Mouse (Mus musculus): ENCODE measurements at regions not wholly inside any gene's neighbourhood (a gene's known extent, or its start where the extent isn't known, plus 50 kb on each side); places are given as distances from the start of the nearest gene placed in this dataset.

DNA sequence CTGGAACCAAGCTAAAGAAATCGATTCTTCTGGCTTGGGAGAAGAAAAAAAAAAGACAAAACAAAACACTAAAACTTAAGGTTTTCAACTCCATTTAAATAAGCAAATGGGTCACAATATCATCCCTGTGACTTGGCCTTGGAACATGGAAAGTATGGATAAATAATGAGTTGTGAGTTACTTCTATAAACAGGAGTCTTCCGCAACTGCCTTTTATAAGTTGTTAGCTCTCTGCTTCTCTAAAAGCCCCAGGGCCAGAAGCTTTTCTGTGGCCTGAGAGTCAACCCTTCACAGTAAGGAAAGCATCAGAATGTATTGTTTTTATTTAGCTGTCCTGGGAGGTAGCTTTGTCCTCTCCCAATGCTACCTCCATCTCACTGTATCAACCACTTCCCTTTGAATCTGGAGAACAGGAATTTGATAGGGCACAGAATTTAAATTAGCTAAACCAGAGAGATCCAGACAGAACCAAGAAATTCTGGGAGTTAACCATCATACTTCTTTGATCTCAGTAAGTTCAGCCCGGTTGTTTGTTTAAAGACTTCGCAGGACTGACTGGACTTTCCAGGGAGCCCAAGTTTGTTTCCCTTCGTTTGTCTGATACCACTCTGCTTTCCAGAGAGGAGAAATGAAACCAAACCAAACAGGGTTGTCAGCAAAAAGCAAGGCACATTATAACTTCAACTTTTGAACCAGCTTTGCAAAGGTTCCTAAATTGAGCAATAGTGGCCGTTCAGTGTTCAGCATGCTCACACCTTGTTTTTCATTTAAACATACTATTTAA lies 178.7 kb upstream of the Gas1 start:
- Histone ChIP-seq H3K9me3 (ENCODE audit: control insufficient read depth, low read length) (no peaks in the 10 kb centered on the region), H3K27me3 (ENCODE audit: control insufficient read depth, insufficient read depth, low read length) (no peaks in the 10 kb centered on the region), H3K4me2 (replicated peaks; ENCODE audit: low read depth, low read length, severe bottlenecking) (no peak overlapping the region), H3K27ac (replicated peaks; ENCODE audit: low read depth, low read length) (no peak overlapping the region), H3K4me3 (replicated peaks; ENCODE audit: low read length) (no peak overlapping the region), H3K4me1 (ENCODE audit: control insufficient read depth, insufficient read depth, low read length) (peaks cover 10% of the 10 kb centered on the region), H3K36me3 (ENCODE audit: control insufficient read depth, insufficient read depth, low read length) (no peaks in the 10 kb centered on the region), H3K9ac (ENCODE audit: low read depth, low read length, severe bottlenecking) (no peak overlapping the region)
- DNase-seq (ENCODE audit: low spot score) (no peak), ATAC-seq (ENCODE audit: low FRiP score, low read depth) (no peak)
- TF ChIP-seq POLR2A (IDR thresholded peaks at IDR 0.05; ENCODE audit: borderline replicate concordance, extremely low read depth, insufficient read depth, insufficient read length) = no peak
- WGBS = 57% methylated on average over 6 of the region's 6 CpGs

DNA sequence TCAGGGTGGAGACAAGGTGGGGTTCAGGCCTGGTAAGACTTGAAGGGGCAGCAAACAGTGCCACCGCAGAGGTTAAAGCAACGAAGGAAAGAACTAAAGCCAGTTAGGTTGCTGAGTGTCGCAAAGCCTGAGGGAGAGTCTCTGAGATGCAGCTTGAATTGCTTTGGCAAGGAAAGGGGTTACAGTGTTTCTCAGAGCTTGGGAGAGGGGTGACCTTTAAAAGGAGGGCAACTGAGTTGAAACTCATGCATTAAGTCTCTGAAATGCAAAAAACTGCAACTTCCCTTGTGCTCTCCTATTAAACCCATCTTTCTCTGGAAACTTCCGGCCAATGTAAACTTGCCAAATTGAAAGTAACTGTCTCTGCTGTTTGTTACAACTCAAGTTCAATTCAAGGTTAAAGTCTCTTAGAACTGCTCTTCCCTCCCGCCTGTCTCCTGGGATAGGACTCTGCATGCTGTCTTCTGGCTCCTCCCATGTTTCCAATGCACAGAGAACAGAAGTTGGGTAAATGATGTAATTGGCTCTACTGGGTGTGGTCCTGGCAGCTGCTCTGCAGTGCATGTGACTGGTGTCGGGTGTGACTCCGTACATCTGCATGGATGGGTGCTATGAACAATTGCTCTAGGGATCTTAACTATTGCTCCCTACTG lies 181.4 kb upstream of the Gas1 start:
- no peak overlapping the region for H3K9ac ChIP-seq (ENCODE audit: low read depth, low read length, severe bottlenecking)

DNA sequence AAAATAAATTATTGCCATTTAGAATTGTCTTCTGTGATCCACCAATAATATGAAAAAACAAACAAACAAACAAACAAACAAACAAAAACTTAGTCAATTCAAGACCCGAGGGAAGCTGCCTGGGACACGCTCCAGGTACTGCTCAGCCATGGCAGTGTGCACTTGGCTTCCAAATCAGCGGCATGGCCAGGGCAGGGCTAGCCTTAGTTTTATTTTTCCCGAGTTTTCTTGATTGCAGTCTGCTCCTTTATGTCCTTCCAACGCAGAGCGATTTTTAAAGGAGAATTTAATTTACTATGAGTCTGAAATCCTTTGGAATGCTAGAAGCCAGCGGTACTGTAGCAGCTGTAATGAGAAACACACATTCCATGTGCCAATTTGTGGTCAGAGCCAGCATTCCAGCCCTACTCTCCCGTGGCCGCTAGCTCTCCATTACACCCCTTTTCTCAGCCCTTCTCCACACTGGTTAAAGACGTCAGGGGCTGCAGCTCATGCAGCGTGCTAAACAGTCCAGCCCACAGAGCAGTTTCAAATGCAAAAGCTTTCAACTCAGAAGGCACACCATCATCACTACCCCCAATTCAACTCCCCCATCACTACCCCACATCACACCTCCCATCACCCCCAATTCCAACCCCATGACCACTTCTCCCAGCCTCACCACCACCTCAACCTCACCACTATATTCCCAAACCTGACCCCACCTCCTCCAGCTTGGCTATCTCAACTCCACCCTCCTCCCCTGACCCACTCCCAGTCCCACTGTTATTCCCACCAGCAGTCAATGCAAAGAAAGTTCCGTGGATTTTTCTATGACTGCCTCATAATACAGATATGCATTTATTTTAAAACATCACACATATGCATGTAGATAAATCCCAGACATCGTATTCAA lies 187.9 kb upstream of the Gas1 start:
- no peaks in the 10 kb centered on the region for H3K9me3 ChIP-seq (ENCODE audit: control insufficient read depth, low read length)
- peaks cover 46% of the 10 kb centered on the region for H3K4me1 ChIP-seq (ENCODE audit: control insufficient read depth, insufficient read depth, low read length)
- H3K27me3 ChIP-seq (ENCODE audit: control insufficient read depth, insufficient read depth, low read length) = no peaks in the 10 kb centered on the region
- ATAC-seq (ENCODE audit: low FRiP score, low read depth) = peak; percentile 92
- H3K27ac ChIP-seq (replicated peaks; ENCODE audit: low read depth, low read length) = peak overlapping the region; percentile 77
- H3K4me2 ChIP-seq (replicated peaks; ENCODE audit: low read depth, low read length, severe bottlenecking) = peak overlapping the region; percentile 16; the same call in 1 of the 2 replicates
- peak; percentile 96 for DNase-seq (ENCODE audit: low spot score)
- H3K4me3 ChIP-seq (replicated peaks; ENCODE audit: low read length) = no peak overlapping the region
- H3K36me3 ChIP-seq (ENCODE audit: control insufficient read depth, insufficient read depth, low read length) = no peaks in the 10 kb centered on the region
- H3K9ac ChIP-seq (ENCODE audit: low read depth, low read length, severe bottlenecking) = no peak overlapping the region
- TF ChIP-seq POLR2A (IDR thresholded peaks at IDR 0.05; ENCODE audit: borderline replicate concordance, extremely low read depth, insufficient read depth, insufficient read length) = no peak
- WGBS = 14% methylated on average over 13 of the region's 13 CpGs

More for the DNA sequence above, 181.4 kb upstream of the Gas1 start:
- H3K4me2 ChIP-seq (replicated peaks; ENCODE audit: low read depth, low read length, severe bottlenecking) = no peak overlapping the region
- H3K9me3 ChIP-seq (ENCODE audit: control insufficient read depth, low read length) = no peaks in the 10 kb centered on the region
- TF ChIP-seq POLR2A (IDR thresholded peaks at IDR 0.05; ENCODE audit: borderline replicate concordance, extremely low read depth, insufficient read depth, insufficient read length) = no peak
- H3K4me3 ChIP-seq (replicated peaks; ENCODE audit: low read length) = no peak overlapping the region
- H3K4me1 ChIP-seq (ENCODE audit: control insufficient read depth, insufficient read depth, low read length) = peaks cover 10% of the 10 kb centered on the region
- DNase-seq (ENCODE audit: low spot score) (peak; percentile 48), ATAC-seq (ENCODE audit: low FRiP score, low read depth) (no peak)
- WGBS = 73% methylated on average over 7 of the region's 7 CpGs
- no peaks in the 10 kb centered on the region for H3K27me3 ChIP-seq (ENCODE audit: control insufficient read depth, insufficient read depth, low read length)
- 0 out of 2 replicates have a peak overlapping the region, but pooled peaks have one; percentile 3 for H3K27ac ChIP-seq (replicated peaks; ENCODE audit: low read depth, low read length)
- H3K36me3 ChIP-seq (ENCODE audit: control insufficient read depth, insufficient read depth, low read length) = no peaks in the 10 kb centered on the region

DNA sequence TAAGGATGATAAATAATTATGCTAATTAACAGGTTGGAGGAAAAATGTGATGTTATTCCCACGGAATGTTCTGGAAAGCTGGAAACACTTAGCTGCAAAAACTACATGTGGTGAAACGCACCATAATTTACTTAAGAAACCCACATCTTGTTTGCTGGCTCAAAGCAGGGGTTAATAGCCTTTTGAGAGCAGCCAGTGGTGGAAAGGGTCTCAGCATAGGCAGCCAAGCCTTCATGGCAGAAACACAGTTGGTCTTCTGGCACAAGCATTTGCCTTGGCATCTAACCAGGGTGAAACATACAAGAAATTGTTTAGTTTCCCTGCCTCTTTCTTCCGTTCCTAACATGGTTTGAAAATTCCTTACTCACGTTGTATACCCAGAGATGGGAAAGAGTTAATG lies 192.1 kb upstream of the Gas1 start:
- Histone ChIP-seq H3K27me3 (ENCODE audit: control insufficient read depth, insufficient read depth, low read length) (no peaks in the 10 kb centered on the region), H3K4me3 (replicated peaks; ENCODE audit: low read length) (no peak overlapping the region), H3K36me3 (ENCODE audit: control insufficient read depth, insufficient read depth, low read length) (no peaks in the 10 kb centered on the region), H3K9me3 (ENCODE audit: control insufficient read depth, low read length) (no peaks in the 10 kb centered on the region), H3K27ac (replicated peaks; ENCODE audit: low read depth, low read length) (0 out of 2 replicates have a peak overlapping the region, but pooled peaks have one; percentile 6), H3K4me2 (replicated peaks; ENCODE audit: low read depth, low read length, severe bottlenecking) (no peak overlapping the region), H3K9ac (ENCODE audit: low read depth, low read length, severe bottlenecking) (no peak overlapping the region), H3K4me1 (ENCODE audit: control insufficient read depth, insufficient read depth, low read length) (peaks cover 52% of the 10 kb centered on the region)
- DNase-seq (ENCODE audit: low spot score) (peak; percentile 66), ATAC-seq (ENCODE audit: low FRiP score, low read depth) (no peak)
- no peak for TF ChIP-seq POLR2A (IDR thresholded peaks at IDR 0.05; ENCODE audit: borderline replicate concordance, extremely low read depth, insufficient read depth, insufficient read length)
- WGBS = 38% methylated on average over 4 of the region's 4 CpGs

DNA sequence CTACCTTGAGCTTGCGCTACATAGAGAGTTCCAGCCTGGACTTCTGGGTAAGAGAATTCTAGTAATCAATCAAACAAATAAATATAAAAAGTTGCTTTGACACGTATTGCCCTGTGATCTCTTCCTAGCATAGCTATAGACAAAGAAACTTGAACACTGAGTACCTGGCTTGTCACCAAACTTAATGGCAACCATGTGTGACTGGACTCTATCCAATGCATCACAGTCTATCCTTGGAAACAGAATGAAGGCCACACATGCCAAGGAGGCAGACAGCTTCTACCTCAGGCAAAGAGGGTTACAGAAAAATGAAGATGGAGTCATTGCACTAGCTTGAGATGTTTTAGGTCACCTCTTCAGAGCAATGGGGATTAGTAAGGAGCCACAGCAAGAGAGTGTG lies 194.5 kb upstream of the Gas1 start:
- Histone ChIP-seq H3K9ac (ENCODE audit: low read depth, low read length, severe bottlenecking) (no peak overlapping the region), H3K9me3 (ENCODE audit: control insufficient read depth, low read length) (no peaks in the 10 kb centered on the region), H3K4me3 (replicated peaks; ENCODE audit: low read length) (no peak overlapping the region), H3K4me1 (ENCODE audit: control insufficient read depth, insufficient read depth, low read length) (peaks cover 33% of the 10 kb centered on the region), H3K4me2 (replicated peaks; ENCODE audit: low read depth, low read length, severe bottlenecking) (no peak overlapping the region), H3K27me3 (ENCODE audit: control insufficient read depth, insufficient read depth, low read length) (no peaks in the 10 kb centered on the region), H3K36me3 (ENCODE audit: control insufficient read depth, insufficient read depth, low read length) (no peaks in the 10 kb centered on the region), H3K27ac (replicated peaks; ENCODE audit: low read depth, low read length) (no peak overlapping the region)
- WGBS = 61% methylated on average over 2 of the region's 2 CpGs
- peak; percentile 48 for DNase-seq (ENCODE audit: low spot score)
- no peak for TF ChIP-seq POLR2A (IDR thresholded peaks at IDR 0.05; ENCODE audit: borderline replicate concordance, extremely low read depth, insufficient read depth, insufficient read length)
- no peak for ATAC-seq (ENCODE audit: low FRiP score, low read depth)

Measured in limb, embryonic 14.5 days (tissue).